Mouse (Mus musculus) frontal cortex, postnatal 25 days (tissue): ENCODE results near the gene Map4.
"Not testable (repeated sequence)": the region's sequence is repeated elsewhere in the genome, so short reads cannot be mapped to it uniquely, and the experiment has no call there.

Experiments used
- DNase-seq, 2 experiments: peaks; one replicate each; pipeline ENCODE4 v3.0.0; 2022; ENCODE audit warnings: low spot score in 2 of 2

Map4 gene

GRCm38 (mm10) chr9:110062861-110063260, 131.6 kb downstream of the Map4 start:
- no peak for DNase-seq

- no peak for DNase-seq
These were observed 133.4 kb downstream of the Map4 start for GRCm38 (mm10) chr9:110064641-110065040.

- no peak for DNase-seq
These were observed 137.5 kb downstream of the Map4 start for GRCm38 (mm10) chr9:110068745-110069144.

GRCm38 (mm10) chr9:110070358-110070757, 139.1 kb downstream of the Map4 start:
- DNase-seq: no peak

GRCm38 (mm10) chr9:110071011-110071410, 139.8 kb downstream of the Map4 start:
- no peak for DNase-seq

GRCm38 (mm10) chr9:110071843-110072242, 140.6 kb downstream of the Map4 start:
- peak; percentile 76 to 83 for DNase-seq

- DNase-seq: not testable (repeated sequence)
These were observed 145.2 kb downstream of the Map4 start for GRCm38 (mm10) chr9:110076468-110076867.

GRCm38 (mm10) chr9:110081066-110081465, 149.8 kb downstream of the Map4 start:
- DNase-seq: no peak

GRCm38 (mm10) chr9:110084201-110084964, 153.1 kb downstream of the Map4 start:
- DNase-seq: peak in 1 of 2 experiments; percentile 38

- DNase-seq: no peak
These were observed 154.4 kb downstream of the Map4 start for GRCm38 (mm10) chr9:110085693-110086092.

- DNase-seq: no peak
These were observed 162.0 kb downstream of the Map4 start for GRCm38 (mm10) chr9:110093303-110093702.

- no peak for DNase-seq
These were observed 163.5 kb downstream of the Map4 start for GRCm38 (mm10) chr9:110094761-110095160.

GRCm38 (mm10) chr9:110097791-110098190, 166.5 kb downstream of the Map4 start:
- no peak for DNase-seq

GRCm38 (mm10) chr9:110100627-110101600, 169.7 kb downstream of the Map4 start:
- DNase-seq: peak; percentile 89 to 93

- DNase-seq: no peak
These were observed 185.2 kb downstream of the Map4 start for GRCm38 (mm10) chr9:110116353-110116976.

GRCm38 (mm10) chr9:110116977-110117778, 185.9 kb downstream of the Map4 start, which contains the start of gene Smarcc1:
Gene Smarcc1 (plus strand): TSS chr9:110117708.
- peak; percentile 85 to 86 for DNase-seq

GRCm38 (mm10) chr9:110117779-110118139, 186.5 kb downstream of the Map4 start, which contains the start of gene Dhx30:
Gene Dhx30 (minus strand): TSS chr9:110117830.
- no peak for DNase-seq

GRCm38 (mm10) chr9:110118249-110118648, 187.0 kb downstream of the Map4 start:
- DNase-seq: no peak

- peak in 1 of 2 experiments; percentile 9 for DNase-seq
These were observed 190.2 kb downstream of the Map4 start for GRCm38 (mm10) chr9:110121424-110121823.

- DNase-seq: no peak
These were observed 192.1 kb downstream of the Map4 start for GRCm38 (mm10) chr9:110123322-110123721.

GRCm38 (mm10) chr9:110124008-110124540, 192.8 kb downstream of the Map4 start:
- DNase-seq: not testable (repeated sequence)
